Mouse (Mus musculus): Measurements from ENCODE around the gene Rab7. TPM values are rescaled to one million over a fixed set of nuclear protein-coding genes. Genes with fewer than 3 reads are reported as not detected.
"Not testable (repeated sequence)": the region's sequence is repeated elsewhere in the genome, so short reads cannot be mapped to it uniquely, and the experiment has no call there.

Rab7 gene
- polyA plus RNA-seq, 1 experiment from 2014 or later, result 246 TPM

DNA sequence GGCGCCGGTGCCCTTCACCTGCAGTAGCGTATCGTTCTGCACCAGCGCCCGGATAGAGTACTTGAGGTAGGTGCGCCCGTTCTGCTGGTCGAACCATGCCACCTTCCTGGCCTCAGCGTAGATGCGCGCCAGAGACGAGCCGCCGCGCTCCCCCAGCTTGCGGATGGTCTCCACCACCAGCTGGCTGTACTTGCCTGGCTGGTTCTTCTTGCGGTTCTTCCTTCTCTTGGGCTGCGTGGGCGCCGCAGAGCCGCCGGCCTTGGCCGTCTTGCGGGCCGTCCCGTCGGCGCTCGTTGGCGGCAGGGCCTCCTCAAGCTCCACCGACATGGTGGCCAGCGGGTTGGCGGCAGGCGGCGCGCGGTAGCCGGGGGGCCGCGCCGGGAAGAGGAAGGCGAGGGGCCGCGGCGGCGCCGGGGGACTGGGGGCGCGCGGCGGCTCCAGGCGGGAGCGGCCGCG, 64.0 kb downstream of the Rab7 start:
- Histone ChIP-seq H3K4me2 (ENCODE audit: low read depth, low read length) (peak overlapping the region; percentile 72), H3K9ac (ENCODE audit: low read length) (peak overlapping the region; percentile 95), H3K9me3 (replicated peaks; ENCODE audit: control insufficient read depth, low read length) (no peaks in the 10 kb centered on the region), H3K4me1 (ENCODE audit: control insufficient read depth, insufficient read depth, low read length) (peaks cover 12% of the 10 kb centered on the region), H3K27me3 (ENCODE audit: control insufficient read depth, insufficient read depth, low read length) (no peaks in the 10 kb centered on the region), H3K27ac (ENCODE audit: low read length) (peak overlapping the region; percentile 84), H3K4me3 (replicated peaks; ENCODE audit: low read length) (peak overlapping the region; percentile 93), H3K36me3 (ENCODE audit: control insufficient read depth, insufficient read depth, low read length) (no peaks in the 10 kb centered on the region)
- ATAC-seq (ENCODE audit: insufficient read depth, low FRiP score), result peak; percentile 23; the same call in 1 of the 2 replicates
- under 1% methylated on average over 38 of the region's 56 CpGs for WGBS

DNA sequence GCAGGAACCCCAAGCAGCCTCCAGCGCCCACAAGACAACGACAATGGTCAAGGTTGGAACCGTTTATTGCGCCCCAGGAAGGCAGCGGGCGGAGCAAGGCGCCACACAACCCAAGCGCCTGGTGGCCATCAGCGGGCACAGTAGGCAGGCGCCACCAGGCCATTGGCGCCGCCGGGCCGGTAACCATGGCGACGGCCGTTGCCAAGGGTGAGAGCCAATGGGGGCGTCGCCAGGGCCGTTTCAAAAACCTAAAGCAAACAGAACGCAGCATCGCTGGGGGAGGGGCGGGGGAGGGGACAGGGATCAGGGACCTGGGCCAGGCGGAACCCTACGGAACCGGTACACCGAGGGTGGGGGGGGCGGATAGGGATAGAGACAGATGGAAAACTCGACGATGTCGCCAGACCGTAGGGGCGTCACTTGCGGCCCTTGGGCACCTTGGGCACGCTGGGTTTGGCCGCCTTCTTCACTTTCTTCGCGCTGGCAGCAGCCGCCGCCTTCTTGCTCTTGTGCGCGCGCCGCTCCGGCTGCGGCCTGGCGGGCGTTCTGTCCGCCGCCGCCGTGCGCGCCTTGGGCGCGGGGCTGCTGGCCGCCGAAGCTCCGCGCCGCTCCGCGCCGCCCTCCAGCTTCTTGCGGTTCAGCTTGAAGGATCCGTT, 64.6 kb downstream of the Rab7 start:
- WGBS, result under 1% methylated on average over 65 of the region's 66 CpGs
- H3K36me3 ChIP-seq (ENCODE audit: control insufficient read depth, insufficient read depth, low read length), result no peaks in the 10 kb centered on the region
- peak; percentile 78 for ATAC-seq (ENCODE audit: insufficient read depth, low FRiP score)
- peak overlapping the region; percentile 84 for H3K27ac ChIP-seq (ENCODE audit: low read length)
- peak overlapping the region; percentile 93 for H3K4me3 ChIP-seq (replicated peaks; ENCODE audit: low read length)
- peak overlapping the region; percentile 95 for H3K9ac ChIP-seq (ENCODE audit: low read length)
- no peaks in the 10 kb centered on the region for H3K9me3 ChIP-seq (replicated peaks; ENCODE audit: control insufficient read depth, low read length)
- H3K4me2 ChIP-seq (ENCODE audit: low read depth, low read length), result peak overlapping the region; percentile 72
- H3K27me3 ChIP-seq (ENCODE audit: control insufficient read depth, insufficient read depth, low read length), result no peaks in the 10 kb centered on the region
- peaks cover 12% of the 10 kb centered on the region for H3K4me1 ChIP-seq (ENCODE audit: control insufficient read depth, insufficient read depth, low read length)

DNA sequence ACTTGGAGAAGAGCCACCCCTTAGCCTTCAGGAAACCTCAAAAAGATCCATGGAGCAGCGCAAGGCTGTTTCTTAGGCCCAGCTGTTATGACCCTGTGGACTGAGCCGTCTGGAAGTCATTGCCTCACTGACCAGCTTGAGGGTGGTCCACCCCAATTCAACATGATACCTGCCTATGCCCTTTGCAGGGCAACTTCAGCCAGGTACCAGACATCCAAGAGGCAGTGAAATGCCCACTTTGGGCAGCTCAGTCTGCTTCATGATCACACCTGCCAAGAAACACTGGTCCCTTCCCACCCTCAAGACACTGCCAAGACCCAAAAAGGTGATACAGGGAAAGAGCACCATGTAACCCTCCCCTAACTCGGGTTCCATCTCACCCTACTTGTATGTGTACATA, 65.3 kb downstream of the Rab7 start:
- Histone ChIP-seq H3K36me3 (ENCODE audit: control insufficient read depth, insufficient read depth, low read length) (no peaks in the 10 kb centered on the region), H3K27me3 (ENCODE audit: control insufficient read depth, insufficient read depth, low read length) (no peaks in the 10 kb centered on the region), H3K4me1 (ENCODE audit: control insufficient read depth, insufficient read depth, low read length) (peaks cover 12% of the 10 kb centered on the region), H3K27ac (ENCODE audit: low read length) (no peak overlapping the region), H3K9ac (ENCODE audit: low read length) (0 out of 2 replicates have a peak overlapping the region, but pooled peaks have one; percentile 95), H3K4me3 (replicated peaks; ENCODE audit: low read length) (0 out of 2 replicates have a peak overlapping the region, but pooled peaks have one; percentile 93), H3K4me2 (ENCODE audit: low read depth, low read length) (peak overlapping the region; percentile 72), H3K9me3 (replicated peaks; ENCODE audit: control insufficient read depth, low read length) (no peaks in the 10 kb centered on the region)
- WGBS, result 80% methylated on average over 3 of the region's 3 CpGs
- ATAC-seq (ENCODE audit: insufficient read depth, low FRiP score), result no peak

DNA sequence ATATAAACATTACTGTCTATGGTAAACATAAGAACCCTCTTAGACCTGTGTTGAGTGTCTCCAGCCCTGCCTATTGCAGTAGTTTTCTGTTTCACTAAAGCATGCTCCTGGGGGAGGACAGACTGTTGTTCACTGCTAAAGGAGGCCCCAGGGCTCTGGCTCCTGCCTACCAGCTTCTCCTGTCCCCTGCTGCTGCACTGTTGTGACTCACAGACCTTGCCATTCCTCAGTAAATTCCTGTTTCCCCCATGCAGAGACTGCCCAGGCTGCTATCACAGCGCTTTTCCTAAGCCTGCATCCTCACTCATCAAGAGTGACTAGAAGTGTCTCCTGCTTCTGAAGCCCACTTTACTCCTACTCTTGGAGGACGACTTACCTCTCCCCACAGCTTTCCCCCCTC, 75.0 kb downstream of the Rab7 start:
- Histone ChIP-seq H3K4me2 (ENCODE audit: low read depth, low read length) (no peak overlapping the region), H3K4me1 (ENCODE audit: control insufficient read depth, insufficient read depth, low read length) (no peaks in the 10 kb centered on the region), H3K27ac (ENCODE audit: low read length) (no peak overlapping the region), H3K9ac (ENCODE audit: low read length) (no peak overlapping the region), H3K27me3 (ENCODE audit: control insufficient read depth, insufficient read depth, low read length) (no peaks in the 10 kb centered on the region), H3K36me3 (ENCODE audit: control insufficient read depth, insufficient read depth, low read length) (no peaks in the 10 kb centered on the region), H3K4me3 (replicated peaks; ENCODE audit: low read length) (no peak overlapping the region), H3K9me3 (replicated peaks; ENCODE audit: control insufficient read depth, low read length) (no peaks in the 10 kb centered on the region)
- WGBS, result 21% methylated on average over 2 of the region's 2 CpGs
- no peak for ATAC-seq (ENCODE audit: insufficient read depth, low FRiP score)

DNA sequence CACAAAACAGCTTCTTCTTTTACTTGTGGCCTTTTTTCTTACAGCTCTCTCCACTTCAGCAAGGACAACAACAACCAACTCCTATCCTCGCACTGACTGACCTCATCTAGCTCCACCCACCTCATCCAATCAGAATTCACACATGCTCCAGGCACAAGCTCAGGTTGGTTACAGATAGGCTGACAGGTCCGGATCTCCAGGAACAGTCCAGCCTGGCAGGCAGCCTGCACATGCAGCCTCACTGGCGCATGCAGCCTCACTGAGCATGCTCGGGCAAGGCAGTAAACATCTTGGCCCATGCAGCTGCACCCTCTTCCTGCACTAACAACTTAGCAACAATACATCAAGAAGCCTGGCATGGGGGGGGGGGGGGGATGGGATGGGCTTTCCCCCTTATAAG, 82.6 kb downstream of the Rab7 start:
- H3K4me1 ChIP-seq (ENCODE audit: control insufficient read depth, insufficient read depth, low read length); H3K36me3 ChIP-seq (ENCODE audit: control insufficient read depth, insufficient read depth, low read length); ATAC-seq (ENCODE audit: insufficient read depth, low FRiP score); H3K27ac ChIP-seq (ENCODE audit: low read length); H3K4me2 ChIP-seq (ENCODE audit: low read depth, low read length); H3K9me3 ChIP-seq (replicated peaks; ENCODE audit: control insufficient read depth, low read length); H3K4me3 ChIP-seq (replicated peaks; ENCODE audit: low read length); H3K9ac ChIP-seq (ENCODE audit: low read length); H3K27me3 ChIP-seq (ENCODE audit: control insufficient read depth, insufficient read depth, low read length): not testable (repeated sequence)
- 52% methylated on average over 4 of the region's 4 CpGs for WGBS

Small RNAs within 50 kb of the gene (microRNA-seq; reads per million reads assigned to microRNA genes)
- 1.5 reads per million for gene Gm47286

Other genes starting within 250 kb of the Rab7 start
- 8.9 and 10.7 TPM in 2 replicates for gene Rab43, start 233.1 kb downstream of the Rab7 start, polyA plus RNA-seq (2015; fragmentation: Nextera tagmentation; extraction: Ambion mirVana)
- gene Gm45140, start 209.5 kb downstream of the Rab7 start, polyA plus RNA-seq (2015; fragmentation: Nextera tagmentation; extraction: Ambion mirVana), result 3.0 and 6.1 TPM in 2 replicates
- gene Isy1, start 206.5 kb downstream of the Rab7 start, polyA plus RNA-seq (2015; fragmentation: Nextera tagmentation; extraction: Ambion mirVana), result 40.1 and 48.1 TPM in 2 replicates
- gene Cnbp, start 194.2 kb downstream of the Rab7 start, polyA plus RNA-seq (2015; fragmentation: Nextera tagmentation; extraction: Ambion mirVana), result 937 and 1,037 TPM in 2 replicates
- 171 and 182 TPM in 2 replicates for gene Copg1, start 157.5 kb downstream of the Rab7 start, polyA plus RNA-seq (2015; fragmentation: Nextera tagmentation; extraction: Ambion mirVana)
- gene Hmces, start 131.3 kb downstream of the Rab7 start, polyA plus RNA-seq (2015; fragmentation: Nextera tagmentation; extraction: Ambion mirVana), result 36.2 and 38.4 TPM in 2 replicates
- gene H1fx, start 63.6 kb downstream of the Rab7 start, polyA plus RNA-seq (2015; fragmentation: Nextera tagmentation; extraction: Ambion mirVana), result 4.0 and 7.1 TPM in 2 replicates
- 468 and 478 TPM in 2 replicates for gene Rpn1, start 39.2 kb upstream of the Rab7 start, polyA plus RNA-seq (2015; fragmentation: Nextera tagmentation; extraction: Ambion mirVana)
- 5.5 TPM in 2 replicates for gene Gata2, start 148.6 kb upstream of the Rab7 start, polyA plus RNA-seq (2015; fragmentation: Nextera tagmentation; extraction: Ambion mirVana)
- gene Dnajb8, start 177.0 kb upstream of the Rab7 start, polyA plus RNA-seq (2015; fragmentation: Nextera tagmentation; extraction: Ambion mirVana), result not detected in 2 replicates

Data from stomach, embryonic 16.5 days (tissue).